Mouse (Mus musculus) C2C12 (cell line): ENCODE results near the gene Tnfrsf1b.

Experiments
- CEBPB ChIP-seq: IDR thresholded peaks from one replicate; pipeline ENCODE4 v1.6.1; 2011; ENCODE audit warnings: low read depth, mild to moderate bottlenecking, control low read depth, moderate library complexity
- CTCF ChIP-seq: IDR thresholded peaks from one replicate; pipeline ENCODE4 v1.5.1; 2011; ENCODE audit not compliant: control insufficient read depth, insufficient read depth, insufficient read length
- FOSL1 ChIP-seq: IDR thresholded peaks from one replicate; pipeline ENCODE4 v1.8.0; 2011; ENCODE audit warnings: mild to moderate bottlenecking, low read length; ENCODE audit not compliant: poor library complexity, insufficient read depth, severe bottlenecking
- MAX ChIP-seq: IDR thresholded peaks from one replicate; pipeline ENCODE4 v1.6.1; 2011; ENCODE audit warnings: mild to moderate bottlenecking, control low read depth
- MYOD1 ChIP-seq: IDR thresholded peaks from one replicate; pipeline ENCODE4 v1.6.1; 2011; ENCODE audit warnings: low read depth; ENCODE audit not compliant: control insufficient read depth, insufficient read length
- USF1 ChIP-seq: IDR thresholded peaks from one replicate; pipeline ENCODE4 v1.6.1; 2011; ENCODE audit warnings: low read depth, mild to moderate bottlenecking, control low read depth, moderate library complexity

DNA sequence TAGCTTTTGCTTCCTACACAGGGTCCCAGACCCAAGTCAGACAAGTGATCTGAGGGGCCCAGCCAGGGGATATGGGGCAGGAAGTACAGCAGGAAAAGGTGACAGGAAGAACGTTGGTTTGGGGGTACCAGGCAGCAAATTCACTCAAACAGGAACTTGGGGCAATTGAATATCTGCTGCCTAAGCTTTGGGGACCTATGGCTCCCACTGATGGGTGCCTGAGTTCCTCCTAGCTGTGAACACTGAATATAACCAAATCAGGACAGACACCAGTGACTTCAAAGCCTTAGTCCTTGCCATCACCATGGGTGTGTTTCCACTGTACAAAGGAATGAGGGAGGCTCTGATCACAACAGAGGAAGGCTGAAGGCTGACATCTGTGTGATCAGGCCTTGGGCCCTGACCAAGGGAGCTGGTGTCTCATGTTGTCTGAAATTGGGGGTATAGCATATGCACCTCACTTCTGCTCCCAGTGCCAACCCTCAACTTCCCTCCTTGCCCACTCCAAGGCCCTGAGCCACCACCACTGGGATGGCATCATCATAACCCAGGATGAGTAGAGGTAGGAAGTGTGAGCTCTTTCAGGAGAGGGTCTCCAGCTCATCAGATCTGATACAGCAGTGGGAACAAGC lies 3.8 kb downstream of the Tnfrsf1b start:
- no peak for TF ChIP-seq USF1
- TF ChIP-seq CTCF: no peak
- no peak for TF ChIP-seq FOSL1
- TF ChIP-seq MYOD1: no peak
- no peak for TF ChIP-seq MAX
- TF ChIP-seq CEBPB: no peak
